In the genomic region with DNA sequence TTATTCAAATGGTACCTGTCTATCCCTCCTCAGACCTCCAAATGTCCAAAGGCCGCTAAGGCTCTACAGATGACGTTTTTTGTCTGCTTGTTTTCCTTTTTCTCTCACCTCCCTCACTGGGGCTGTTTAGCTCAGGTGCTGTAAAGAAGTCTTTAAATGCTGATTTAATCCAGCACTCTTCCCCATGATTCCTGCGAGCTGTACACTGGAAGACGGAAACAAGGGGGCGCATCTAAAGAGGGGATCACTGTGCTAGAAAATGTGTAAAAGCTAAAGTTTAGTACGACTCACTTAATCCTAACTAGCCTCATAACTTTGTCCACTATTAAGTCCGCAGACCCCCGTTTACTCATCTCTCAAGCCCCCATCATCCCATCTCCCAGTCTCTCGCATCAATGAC, we compare ENCODE assay signal across 8 mouse cellular contexts. TPM values are rescaled to one million over a fixed set of nuclear protein-coding genes. Genes with fewer than 3 reads are reported as not detected.
DNase-seq lines count a peak whose midpoint lies in the region; ATAC-seq and TF ChIP-seq lines count a peak whose summit lies in the region.

No protein-coding gene starts in this region.

- peak overlapping the region; percentile 65 for H3K9ac ChIP-seq in hindbrain, embryonic 16.5 days (ENCODE audit: low read depth, low read length)

- 0 out of 2 replicates have a peak overlapping the region, but pooled peaks have one; percentile 36 for H3K27ac ChIP-seq in left cerebral cortex, adult 2 months
- H3K27ac ChIP-seq in hindbrain, embryonic 16.5 days (ENCODE audit: low read depth, low read length): peak overlapping the region; percentile 54

- 25% methylated on average over 9 of the region's 9 CpGs for WGBS in hindbrain, embryonic 16.5 days

- H3K27me3 ChIP-seq in hindbrain, embryonic 16.5 days (replicated peaks; ENCODE audit: control insufficient read depth, insufficient read depth, low read length): no peaks in the 10 kb centered on the region

- no peaks in the 10 kb centered on the region for H3K9me3 ChIP-seq in hindbrain, embryonic 16.5 days (ENCODE audit: control insufficient read depth, low read length)

- DNase-seq in left cerebral cortex, adult 2 months (ENCODE audit: extremely low spot score in 1 of 2, low spot score in 2 of 2): no peak
- no peak for DNase-seq in left cerebral cortex, adult 9 months (ENCODE audit: low spot score in 2 of 2)
- peak; percentile 6 for DNase-seq in c-Kit-positive CD71-positive TER-119-negative erythroid progenitor cells, embryonic 14.5 days (ENCODE audit: low read depth)
- peak; percentile 0 for DNase-seq in mesoderm, embryonic 11.5 days (ENCODE audit: low read depth, low spot score)
- no peak for DNase-seq in adrenal gland, adult 2 months
- no peak for DNase-seq in urinary bladder, postnatal 14 days (ENCODE audit: low spot score)
- DNase-seq in adrenal gland, postnatal 14 days: no peak

- no peaks in the 10 kb centered on the region for H3K36me3 ChIP-seq in hindbrain, embryonic 16.5 days (ENCODE audit: control insufficient read depth, insufficient read depth, low read length)

- no peak; the same call in 1 of the 2 replicates for TF ChIP-seq CTCF in left cerebral cortex, adult 2 months (IDR thresholded peaks at IDR 0.05)

- intact Hi-C loops in left cerebral cortex, adult 2 months (cut with DNase I): no loop called here

- ATAC-seq in hindbrain, embryonic 16.5 days: peak; percentile 70

- peak overlapping the region; percentile 60 for H3K4me3 ChIP-seq in left cerebral cortex, adult 2 months
- peak overlapping the region; percentile 52 for H3K4me3 ChIP-seq in hindbrain, embryonic 16.5 days (ENCODE audit: low read length)

- no peaks in the 10 kb centered on the region; the same call in 1 of the 2 replicates for H3K4me1 ChIP-seq in hindbrain, embryonic 16.5 days (ENCODE audit: control insufficient read depth, insufficient read depth, low read depth, low read length)

- peak overlapping the region; percentile 48 for H3K4me2 ChIP-seq in hindbrain, embryonic 16.5 days (ENCODE audit: low read length)

RNA-seq across cellular contexts. Expression of a gene that starts 0.7 kb away (rescaled TPM):
- 10 to 100 TPM in 1 of 2 experiments, 1 to 10 TPM in 1; 9.0 to 10.1 TPM for total RNA-seq in left cerebral cortex, adult 2 months (2021)
- polyA plus RNA-seq in hindbrain, embryonic 16.5 days (2015; fragmentation: Nextera tagmentation; extraction: Ambion mirVana): 6.8 and 7.8 TPM in 2 replicates
- total RNA-seq in adrenal gland, adult 2 months (2021): 1 to 10 TPM; 6.7 to 7.0 TPM
- 0.13 and 0.22 TPM in 2 replicates for polyA plus RNA-seq in adrenal gland, adult 2 months (2012; rRNA removed)
- total RNA-seq in adrenal gland, postnatal 14 days (2021): 7.0 and 9.9 TPM in 2 replicates

RNA-seq across cellular contexts. Expression of a gene that starts 6.7 kb away (rescaled TPM):
- total RNA-seq in left cerebral cortex, adult 2 months (2021): not detected
- polyA plus RNA-seq in hindbrain, embryonic 16.5 days (2015; fragmentation: Nextera tagmentation; extraction: Ambion mirVana): not detected in 2 replicates
- total RNA-seq in adrenal gland, adult 2 months (2021): not detected
- not detected in 2 replicates for polyA plus RNA-seq in adrenal gland, adult 2 months (2012; rRNA removed)
- total RNA-seq in adrenal gland, postnatal 14 days (2021): not detected in 2 replicates

RNA-seq across cellular contexts. Expression of a gene that starts 27.9 kb away (rescaled TPM):
- total RNA-seq in left cerebral cortex, adult 2 months (2021): 1 to 10 TPM; 3.1 to 4.1 TPM
- 4.5 and 5.8 TPM in 2 replicates for polyA plus RNA-seq in hindbrain, embryonic 16.5 days (2015; fragmentation: Nextera tagmentation; extraction: Ambion mirVana)
- 1 to 10 TPM; 1.5 to 2.5 TPM for total RNA-seq in adrenal gland, adult 2 months (2021)
- polyA plus RNA-seq in adrenal gland, adult 2 months (2012; rRNA removed): 0.03 and 0.08 TPM in 2 replicates
- total RNA-seq in adrenal gland, postnatal 14 days (2021): 1.7 and 2.5 TPM in 2 replicates

RNA-seq across cellular contexts. Expression of a gene that starts 54.2 kb away (rescaled TPM):
- not detected for total RNA-seq in left cerebral cortex, adult 2 months (2021)
- polyA plus RNA-seq in hindbrain, embryonic 16.5 days (2015; fragmentation: Nextera tagmentation; extraction: Ambion mirVana): not detected in 2 replicates
- not detected for total RNA-seq in adrenal gland, adult 2 months (2021)
- polyA plus RNA-seq in adrenal gland, adult 2 months (2012; rRNA removed): not detected in 2 replicates
- not detected in 2 replicates for total RNA-seq in adrenal gland, postnatal 14 days (2021)

Comparison
In these comparisons a context has a peak if more than half of its experiments do, and no peak if none do; other contexts are left out.
1. DNase-seq: peak in c-Kit-positive CD71-positive TER-119-negative erythroid progenitor cells, embryonic 14.5 days (single experiment) and mesoderm, embryonic 11.5 days (single experiment); none in left cerebral cortex, adult 2 months (0 of 2), left cerebral cortex, adult 9 months (0 of 2), adrenal gland, adult 2 months (single experiment), urinary bladder, postnatal 14 days (single experiment) and adrenal gland, postnatal 14 days (single experiment).